17 mouse cellular contexts compared by ENCODE assay signal in the genomic region with DNA sequence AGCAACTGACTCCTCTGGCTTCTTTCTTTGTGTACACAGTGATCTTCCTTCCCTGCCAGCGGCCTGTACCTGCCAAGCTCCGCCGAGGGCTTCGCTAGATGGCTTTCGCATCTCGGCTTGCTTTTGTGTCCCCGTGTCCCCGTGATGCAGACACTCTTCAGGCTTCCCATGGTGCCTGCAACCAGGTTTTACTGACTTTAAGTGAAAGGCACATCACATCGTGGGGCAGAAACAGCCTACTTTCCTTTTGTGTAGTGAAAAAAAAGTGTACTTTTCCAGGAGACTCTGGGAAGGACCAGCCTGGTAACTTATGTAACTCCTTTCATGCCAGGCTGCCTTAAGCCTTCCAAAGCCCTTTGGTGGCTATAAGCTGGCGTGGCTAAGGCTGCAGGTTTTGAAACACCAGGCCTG.
DNase-seq lines count a peak whose midpoint lies in the region; ATAC-seq and TF ChIP-seq lines count a peak whose summit lies in the region.
"Had no signal": no experiment of that assay in that cellular context is flagged by ENCODE, and none has a peak within 500 bp of the region (broad histone marks: within the 10 kb centered on the region; RNA-seq: fewer than 3 reads in every experiment).

No protein-coding gene starts in this region.

- WGBS in kidney, adult 2 months: 77% methylated on average over 10 of the region's 10 CpGs

- ATAC-seq in megakaryocyte, adult 5-6 weeks (ENCODE audit: poor library complexity, severe bottlenecking): 0 out of 2 replicates have a peak, but pooled peaks have one; percentile 4
- ATAC-seq: intestine, embryonic 16.5 days had no signal

- H3K27me3 ChIP-seq in kidney, adult 2 months (replicated peaks; ENCODE audit: control insufficient read depth, insufficient read depth, low read length): no peaks in the 10 kb centered on the region
- H3K27me3 ChIP-seq: limb, embryonic 12.5 days; lung, embryonic 15.5 days had no signal

- DNase-seq in cerebellum, adult 18-20 months: peak; percentile 20 to 25
- DNase-seq in cerebellum, adult 11 months: no peak
- no peak for DNase-seq in kidney, adult 2 months
- no peak for DNase-seq in kidney, adult 11 months
- DNase-seq in right cerebral cortex, adult 18-20 months: peak; percentile 66
- no peak for DNase-seq in right cerebral cortex, postnatal 4 days
- DNase-seq in embryo, embryonic 10 days (ENCODE audit: low spot score): no peak
- DNase-seq: adrenal gland, postnatal 14 days; cerebellum, adult 11-12 months; embryo, embryonic 11 days; spleen, adult 18-20 months had no signal

- H3K4me3 ChIP-seq in kidney, adult 2 months (ENCODE audit: insufficient read depth, low read depth, low read length): no peak overlapping the region
- H3K4me3 ChIP-seq: erythroblast, embryonic 14.5 days; limb, embryonic 12.5 days; lung, embryonic 15.5 days; midbrain, embryonic 10.5 days had no signal

- peaks cover 31% of the 10 kb centered on the region for H3K4me1 ChIP-seq in kidney, adult 2 months (ENCODE audit: control insufficient read depth, insufficient read depth, low read length)
- H3K4me1 ChIP-seq: limb, embryonic 12.5 days had no signal

- peak overlapping the region; percentile 28; the same call in 1 of the 2 replicates for H3K27ac ChIP-seq in kidney, adult 2 months (ENCODE audit: insufficient read depth, low read depth, low read length)
- H3K27ac ChIP-seq: limb, embryonic 12.5 days; lung, embryonic 15.5 days; midbrain, embryonic 10.5 days had no signal

- no peak for TF ChIP-seq CTCF in kidney, adult 2 months (conservative IDR thresholded peaks at IDR 0.05; ENCODE audit: insufficient read depth, insufficient read length, low read depth, low read length)

- no peak for TF ChIP-seq POLR2A in kidney, adult 2 months (IDR thresholded peaks at IDR 0.05; ENCODE audit: low read depth, low read length)

- no peaks in the 10 kb centered on the region for H3K36me3 ChIP-seq in kidney, adult 2 months (ENCODE audit: control insufficient read depth, insufficient read depth, low read length)
- H3K36me3 ChIP-seq: limb, embryonic 12.5 days; lung, embryonic 15.5 days; midbrain, embryonic 10.5 days had no signal

Comparison
In these comparisons a context has a peak if more than half of its experiments do, and no peak if none do; other contexts are left out.
1. DNase-seq: peak in cerebellum, adult 18-20 months (2 of 2) and right cerebral cortex, adult 18-20 months (single experiment); none in cerebellum, adult 11 months (single experiment), kidney, adult 2 months (single experiment), kidney, adult 11 months (single experiment), right cerebral cortex, postnatal 4 days (single experiment) and embryo, embryonic 10 days (single experiment).